Comparison of ENCODE assay signal across 8 mouse cellular contexts in the genomic region with DNA sequence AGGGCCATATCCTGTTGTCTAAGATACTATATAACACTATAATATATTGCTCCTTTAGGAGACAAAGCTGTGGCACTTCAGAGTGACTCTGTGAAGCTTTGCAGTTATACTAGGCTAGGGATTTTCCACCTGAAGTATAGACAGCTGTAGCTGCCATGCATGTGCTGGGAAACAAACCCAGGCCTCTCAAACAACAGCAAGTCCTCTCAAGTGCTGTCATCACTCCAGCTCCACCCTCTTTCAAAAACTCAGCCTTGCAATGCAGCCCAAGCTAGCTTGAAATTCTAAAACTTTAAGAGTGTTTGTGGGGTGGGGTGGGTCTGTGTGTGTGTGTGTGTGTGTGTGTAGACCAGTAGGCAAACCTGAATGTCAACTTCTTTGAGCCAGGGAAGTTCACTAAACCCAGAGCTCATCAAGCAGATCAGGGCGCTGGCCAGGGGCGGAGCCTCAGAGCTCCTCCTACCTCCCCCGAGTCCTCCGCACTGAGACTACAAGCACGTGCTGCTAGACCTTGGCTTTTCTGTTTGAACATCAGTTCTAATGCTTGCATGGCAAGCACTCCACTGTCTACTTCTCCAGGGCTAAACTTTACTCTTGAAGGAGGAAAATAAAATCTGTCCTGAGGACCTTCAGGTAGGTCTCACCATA. TPM values are rescaled to one million over a fixed set of nuclear protein-coding genes. Genes with fewer than 3 reads are reported as not detected.
A peak's percentile ranks its signal among the peaks of the same experiment; 100 is the strongest.
DNase-seq lines count a peak whose midpoint lies in the region; ATAC-seq and TF ChIP-seq lines count a peak whose summit lies in the region.

No protein-coding gene starts in this region.

- no peaks in the 10 kb centered on the region for H3K27me3 ChIP-seq in embryonic facial prominence, embryonic 11.5 days (ENCODE audit: control insufficient read depth, insufficient read depth, low read length)
- no peaks in the 10 kb centered on the region for H3K27me3 ChIP-seq in kidney, postnatal 0 days (ENCODE audit: insufficient read depth, low read length)

- H3K27ac ChIP-seq in embryonic facial prominence, embryonic 11.5 days (replicated peaks; ENCODE audit: low read depth, low read length), result no peak overlapping the region
- H3K27ac ChIP-seq in kidney, postnatal 0 days, result no peak overlapping the region

- WGBS in embryonic facial prominence, embryonic 11.5 days, result 2% methylated on average over 5 of the region's 5 CpGs
- WGBS in kidney, postnatal 0 days, result under 1% methylated on average over 5 of the region's 5 CpGs

- no peak overlapping the region for H3K9ac ChIP-seq in embryonic facial prominence, embryonic 11.5 days (replicated peaks; ENCODE audit: low read length)
- no peak overlapping the region for H3K9ac ChIP-seq in kidney, postnatal 0 days (ENCODE audit: low read depth, low read length)

- peak; percentile 40 for DNase-seq in adrenal gland, adult 2 months
- no peak for DNase-seq in adrenal gland, postnatal 4 days (ENCODE audit: low spot score in 2 of 2)
- peak; percentile 45 for DNase-seq in embryonic facial prominence, embryonic 11.5 days (ENCODE audit: low spot score)
- DNase-seq in kidney, postnatal 0 days (ENCODE audit: low spot score), result peak; percentile 39
- DNase-seq in lung, postnatal 14 days, result peak; percentile 18
- DNase-seq in urinary bladder, postnatal 36 days (ENCODE audit: low spot score in 2 of 2), result peak; percentile 14 to 30
- no peak for DNase-seq in left cerebral cortex, adult 18-20 months (ENCODE audit: low spot score in 2 of 2)
- DNase-seq in layer of hippocampus, adult 18-20 months (ENCODE audit: low spot score in 2 of 2), result no peak

- H3K4me3 ChIP-seq in embryonic facial prominence, embryonic 11.5 days (ENCODE audit: low read depth, low read length), result no peak overlapping the region
- H3K4me3 ChIP-seq in kidney, postnatal 0 days (replicated peaks; ENCODE audit: low read depth, low read length), result no peak overlapping the region

- no peak for ATAC-seq in embryonic facial prominence, embryonic 11.5 days (replicated peaks; ENCODE audit: insufficient number of reproducible peaks, low FRiP score, low TSS enrichment, low read depth)
- ATAC-seq in kidney, postnatal 0 days (replicated peaks; ENCODE audit: low FRiP score, low read depth), result peak; percentile 76; the same call in 1 of the 2 replicates

- H3K36me3 ChIP-seq in embryonic facial prominence, embryonic 11.5 days (replicated peaks; ENCODE audit: control insufficient read depth, insufficient read depth, low read depth, low read length), result no peaks in the 10 kb centered on the region
- no peaks in the 10 kb centered on the region for H3K36me3 ChIP-seq in kidney, postnatal 0 days (ENCODE audit: insufficient read depth, low read length)

- no peak overlapping the region for H3K4me2 ChIP-seq in embryonic facial prominence, embryonic 11.5 days (ENCODE audit: low read depth, low read length)
- 0 out of 2 replicates have a peak overlapping the region, but pooled peaks have one; percentile 15 for H3K4me2 ChIP-seq in kidney, postnatal 0 days (ENCODE audit: low read length)

- TF ChIP-seq CTCF in kidney, postnatal 0 days (IDR thresholded peaks at IDR 0.05; ENCODE audit: low read depth), result no peak

- H3K9me3 ChIP-seq in embryonic facial prominence, embryonic 11.5 days (replicated peaks; ENCODE audit: control insufficient read depth, low read length), result no peaks in the 10 kb centered on the region
- H3K9me3 ChIP-seq in kidney, postnatal 0 days (replicated peaks; ENCODE audit: low read length), result no peaks in the 10 kb centered on the region

- H3K4me1 ChIP-seq in embryonic facial prominence, embryonic 11.5 days (ENCODE audit: control insufficient read depth, insufficient read depth, low read length), result no peaks in the 10 kb centered on the region
- H3K4me1 ChIP-seq in kidney, postnatal 0 days (replicated peaks; ENCODE audit: insufficient read depth, low read length), result 0 out of 2 replicates have a peak, but pooled peaks cover 5% of the 10 kb centered on the region

RNA-seq across cellular contexts. Expression of gene Asb17, which starts 5.5 kb away (rescaled TPM):
- total RNA-seq in adrenal gland, adult 2 months (2021), result not detected
- polyA plus RNA-seq in adrenal gland, adult 2 months (2012; rRNA removed), result not detected in 2 replicates
- total RNA-seq in adrenal gland, postnatal 4 days (2021), result not detected
- polyA plus RNA-seq in embryonic facial prominence, embryonic 11.5 days (2014; fragmentation: Nextera tagmentation; extraction: Ambion mirVana), result 0.34 TPM in 1 of 2 replicates, not detected in the other
- polyA plus RNA-seq in kidney, postnatal 0 days (2015; fragmentation: Nextera tagmentation; extraction: Ambion mirVana), result not detected in 2 replicates
- total RNA-seq in left cerebral cortex, adult 18-20 months (2021), result not detected
- total RNA-seq in layer of hippocampus, adult 18-20 months (2021), result not detected

RNA-seq across cellular contexts. Expression of gene Msh4, which starts 56.4 kb away (rescaled TPM):
- under 1 TPM; 0.09 to 0.10 TPM for total RNA-seq in adrenal gland, adult 2 months (2021)
- polyA plus RNA-seq in adrenal gland, adult 2 months (2012; rRNA removed), result 0.02 TPM in 1 of 2 replicates, not detected in the other
- total RNA-seq in adrenal gland, postnatal 4 days (2021), result under 1 TPM; 0.45 to 0.59 TPM
- 0.06 TPM in 1 of 2 replicates, not detected in the other for polyA plus RNA-seq in embryonic facial prominence, embryonic 11.5 days (2014; fragmentation: Nextera tagmentation; extraction: Ambion mirVana)
- 0.08 and 0.09 TPM in 2 replicates for polyA plus RNA-seq in kidney, postnatal 0 days (2015; fragmentation: Nextera tagmentation; extraction: Ambion mirVana)
- total RNA-seq in left cerebral cortex, adult 18-20 months (2021), result under 1 TPM; 0.14 to 0.28 TPM
- total RNA-seq in layer of hippocampus, adult 18-20 months (2021), result under 1 TPM; 0.10 to 0.30 TPM

Comparison
In these comparisons a context has a peak if more than half of its experiments do, and no peak if none do; other contexts are left out.
1. DNase-seq: peak in adrenal gland, adult 2 months (single experiment), embryonic facial prominence, embryonic 11.5 days (single experiment), kidney, postnatal 0 days (single experiment), lung, postnatal 14 days (single experiment) and urinary bladder, postnatal 36 days (2 of 2); none in adrenal gland, postnatal 4 days (0 of 2), left cerebral cortex, adult 18-20 months (0 of 2) and layer of hippocampus, adult 18-20 months (0 of 2).